Mouse (Mus musculus): ENCODE results near the gene Rgp1. TPM values are rescaled to one million over a fixed set of nuclear protein-coding genes. Genes with fewer than 3 reads are reported as not detected.

Gene Rgp1
- polyA plus RNA-seq, 1 experiment, result 114 TPM

GRCm38 (mm10) chr4:43631956-43632920 lies 53.7 kb downstream of the Rgp1 start:
- peaks cover 7% of the 10 kb centered on the region for H3K27me3 ChIP-seq (ENCODE audit: control insufficient read depth, insufficient read depth, low read length)
- no peak for DNase-seq
- no peak overlapping the region for H3K4me3 ChIP-seq (ENCODE audit: control insufficient read depth, insufficient read depth, low read length)
- H3K36me3 ChIP-seq (ENCODE audit: control insufficient read depth, insufficient read depth, low read length), result no peaks in the 10 kb centered on the region
- TF ChIP-seq CTCF (IDR thresholded peaks at IDR 0.05; ENCODE audit: borderline replicate concordance, control insufficient read depth, extremely low read depth, insufficient read depth, low read length, poor library complexity), result no peak
- no peak for TF ChIP-seq POLR2A (IDR thresholded peaks at IDR 0.05; ENCODE audit: control insufficient read depth, extremely low read depth, insufficient read depth, low read length, poor library complexity)
- H3K27ac ChIP-seq (ENCODE audit: control insufficient read depth, insufficient read depth, low read length), result no peak overlapping the region
- peaks cover 5% of the 10 kb centered on the region for H3K4me1 ChIP-seq (replicated peaks; ENCODE audit: control insufficient read depth, insufficient read depth, low read length)
- 85% methylated on average over 42 of the region's 42 CpGs for WGBS

GRCm38 (mm10) chr4:43633296-43633695 lies 54.8 kb downstream of the Rgp1 start:
- H3K27ac ChIP-seq (ENCODE audit: control insufficient read depth, insufficient read depth, low read length), result no peak overlapping the region
- WGBS, result 89% methylated on average over 8 of the region's 8 CpGs
- H3K4me3 ChIP-seq (ENCODE audit: control insufficient read depth, insufficient read depth, low read length), result no peak overlapping the region
- TF ChIP-seq POLR2A (IDR thresholded peaks at IDR 0.05; ENCODE audit: control insufficient read depth, extremely low read depth, insufficient read depth, low read length, poor library complexity) (no peak), CTCF (IDR thresholded peaks at IDR 0.05; ENCODE audit: borderline replicate concordance, control insufficient read depth, extremely low read depth, insufficient read depth, low read length, poor library complexity) (no peak)
- H3K27me3 ChIP-seq (ENCODE audit: control insufficient read depth, insufficient read depth, low read length), result peaks cover 7% of the 10 kb centered on the region
- H3K4me1 ChIP-seq (replicated peaks; ENCODE audit: control insufficient read depth, insufficient read depth, low read length), result peaks cover 5% of the 10 kb centered on the region
- no peak for DNase-seq
- no peaks in the 10 kb centered on the region for H3K36me3 ChIP-seq (ENCODE audit: control insufficient read depth, insufficient read depth, low read length)

DNA sequence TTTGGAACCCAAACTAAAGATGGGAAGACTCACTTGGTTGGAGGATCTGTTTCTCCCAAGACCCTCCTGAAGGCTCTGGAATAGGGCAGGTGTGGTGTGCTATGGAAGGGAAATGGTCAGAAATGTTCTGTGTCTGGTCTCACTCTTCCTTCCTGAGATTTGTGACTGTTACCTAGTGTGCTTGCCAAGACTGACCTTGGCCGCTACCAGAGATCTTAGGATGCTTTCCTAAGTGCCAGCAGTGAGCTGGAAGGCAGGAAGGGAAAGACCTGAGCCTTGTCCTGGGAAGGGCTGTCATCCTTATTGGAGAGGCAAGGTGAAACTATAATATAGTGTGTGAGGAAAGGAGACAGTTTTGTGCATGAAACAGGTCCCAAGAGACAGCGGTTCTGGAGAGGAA lies 55.2 kb downstream of the Rgp1 start:
- Histone ChIP-seq H3K36me3 (ENCODE audit: control insufficient read depth, insufficient read depth, low read length) (no peaks in the 10 kb centered on the region), H3K4me1 (replicated peaks; ENCODE audit: control insufficient read depth, insufficient read depth, low read length) (peaks cover 5% of the 10 kb centered on the region), H3K4me3 (ENCODE audit: control insufficient read depth, insufficient read depth, low read length) (no peak overlapping the region), H3K27me3 (ENCODE audit: control insufficient read depth, insufficient read depth, low read length) (peaks cover 7% of the 10 kb centered on the region), H3K27ac (ENCODE audit: control insufficient read depth, insufficient read depth, low read length) (no peak overlapping the region)
- TF ChIP-seq CTCF (IDR thresholded peaks at IDR 0.05; ENCODE audit: borderline replicate concordance, control insufficient read depth, extremely low read depth, insufficient read depth, low read length, poor library complexity) (no peak), POLR2A (IDR thresholded peaks at IDR 0.05; ENCODE audit: control insufficient read depth, extremely low read depth, insufficient read depth, low read length, poor library complexity) (no peak)
- WGBS, result 94% methylated on average over 2 of the region's 2 CpGs
- no peak for DNase-seq

- Histone ChIP-seq H3K27ac (ENCODE audit: control insufficient read depth, insufficient read depth, low read length) (no peak overlapping the region), H3K36me3 (ENCODE audit: control insufficient read depth, insufficient read depth, low read length) (no peaks in the 10 kb centered on the region), H3K4me1 (replicated peaks; ENCODE audit: control insufficient read depth, insufficient read depth, low read length) (peaks cover 5% of the 10 kb centered on the region), H3K4me3 (ENCODE audit: control insufficient read depth, insufficient read depth, low read length) (no peak overlapping the region), H3K27me3 (ENCODE audit: control insufficient read depth, insufficient read depth, low read length) (peaks cover 7% of the 10 kb centered on the region)
- no peak for DNase-seq
- TF ChIP-seq POLR2A (IDR thresholded peaks at IDR 0.05; ENCODE audit: control insufficient read depth, extremely low read depth, insufficient read depth, low read length, poor library complexity) (no peak), CTCF (IDR thresholded peaks at IDR 0.05; ENCODE audit: borderline replicate concordance, control insufficient read depth, extremely low read depth, insufficient read depth, low read length, poor library complexity) (no peak)
- 97% methylated on average over 7 of the region's 7 CpGs for WGBS
Measured at GRCm38 (mm10) chr4:43634621-43635374, 56.3 kb downstream of the Rgp1 start.

- 86% methylated on average over 6 of the region's 6 CpGs for WGBS
- TF ChIP-seq CTCF (IDR thresholded peaks at IDR 0.05; ENCODE audit: borderline replicate concordance, control insufficient read depth, extremely low read depth, insufficient read depth, low read length, poor library complexity), result no peak
- no peak for TF ChIP-seq POLR2A (IDR thresholded peaks at IDR 0.05; ENCODE audit: control insufficient read depth, extremely low read depth, insufficient read depth, low read length, poor library complexity)
Measured at GRCm38 (mm10) chr4:43636751-43637150, 58.2 kb downstream of the Rgp1 start.

More at GRCm38 (mm10) chr4:43636751-43637150, 58.2 kb downstream of the Rgp1 start:
- no peak for DNase-seq
- Histone ChIP-seq H3K27me3 (ENCODE audit: control insufficient read depth, insufficient read depth, low read length) (peaks cover 2% of the 10 kb centered on the region), H3K4me3 (ENCODE audit: control insufficient read depth, insufficient read depth, low read length) (no peak overlapping the region), H3K27ac (ENCODE audit: control insufficient read depth, insufficient read depth, low read length) (no peak overlapping the region), H3K4me1 (replicated peaks; ENCODE audit: control insufficient read depth, insufficient read depth, low read length) (no peaks in the 10 kb centered on the region), H3K36me3 (ENCODE audit: control insufficient read depth, insufficient read depth, low read length) (no peaks in the 10 kb centered on the region)

Other genes starting within 250 kb of the Rgp1 start
- gene Rusc2, start 196.7 kb upstream of the Rgp1 start, polyA plus RNA-seq (2012; rRNA removed), result 4.2 and 4.3 TPM in 2 replicates
- 0.22 and 0.42 TPM in 2 replicates for gene Fam166b, start 149.6 kb upstream of the Rgp1 start, polyA plus RNA-seq (2012; rRNA removed)
- gene Tesk1, start 136.8 kb upstream of the Rgp1 start, polyA plus RNA-seq (2012; rRNA removed), result 66.6 and 67.5 TPM in 2 replicates
- gene Cd72, start 124.1 kb upstream of the Rgp1 start, polyA plus RNA-seq (2012; rRNA removed), result 9.8 and 10.8 TPM in 2 replicates
- 187 and 239 TPM in 2 replicates for gene Sit1, start 95.0 kb upstream of the Rgp1 start, polyA plus RNA-seq (2012; rRNA removed)
- 330 and 367 TPM in 2 replicates for gene Ccdc107, start 85.8 kb upstream of the Rgp1 start, polyA plus RNA-seq (2012; rRNA removed)
- gene Arhgef39, start 79.0 kb upstream of the Rgp1 start, polyA plus RNA-seq (2012; rRNA removed), result 105 and 108 TPM in 2 replicates
- 2.5 and 2.9 TPM in 2 replicates for gene Car9, start 71.7 kb upstream of the Rgp1 start, polyA plus RNA-seq (2012; rRNA removed)
- 10.7 and 12.1 TPM in 2 replicates for gene Tpm2, start 55.0 kb upstream of the Rgp1 start, polyA plus RNA-seq (2012; rRNA removed)
- gene Creb3, start 16.4 kb upstream of the Rgp1 start, polyA plus RNA-seq (2012; rRNA removed), result 64.6 and 80.2 TPM in 2 replicates
- gene Tln1, start 16.0 kb upstream of the Rgp1 start, polyA plus RNA-seq (2012; rRNA removed), result 225 and 254 TPM in 2 replicates
- gene Gba2, start 158 bp downstream of the Rgp1 start, polyA plus RNA-seq (2012; rRNA removed), result 85.4 and 87.0 TPM in 2 replicates
- gene Msmp, start 5.8 kb downstream of the Rgp1 start, polyA plus RNA-seq (2012; rRNA removed), result not detected in 2 replicates
- gene Npr2, start 53.2 kb downstream of the Rgp1 start, polyA plus RNA-seq (2012; rRNA removed), result 5.2 and 6.3 TPM in 2 replicates
- gene Spag8, start 74.9 kb downstream of the Rgp1 start, polyA plus RNA-seq (2012; rRNA removed), result 1.00 and 1.0 TPM in 2 replicates
- gene Hint2, start 77.8 kb downstream of the Rgp1 start, polyA plus RNA-seq (2012; rRNA removed), result 28.8 and 41.5 TPM in 2 replicates
- gene Tmem8b, start 90.3 kb downstream of the Rgp1 start, polyA plus RNA-seq (2012; rRNA removed), result 9.0 and 10.0 TPM in 2 replicates
- 0.03 TPM in 1 of 2 replicates, not detected in the other for gene Fam221b, start 90.4 kb downstream of the Rgp1 start, polyA plus RNA-seq (2012; rRNA removed)
- gene Olfr70, start 122.1 kb downstream of the Rgp1 start, polyA plus RNA-seq (2012; rRNA removed), result not detected in 2 replicates
- not detected in 2 replicates for gene Olfr71, start 131.5 kb downstream of the Rgp1 start, polyA plus RNA-seq (2012; rRNA removed)
- 1.2 and 1.8 TPM in 2 replicates for gene Hrct1, start 148.5 kb downstream of the Rgp1 start, polyA plus RNA-seq (2012; rRNA removed)
- 0.64 and 0.96 TPM in 2 replicates for gene Spaar, start 151.3 kb downstream of the Rgp1 start, polyA plus RNA-seq (2012; rRNA removed)
- not detected in 2 replicates for gene Olfr159, start 192.3 kb downstream of the Rgp1 start, polyA plus RNA-seq (2012; rRNA removed)
- gene Olfr156, start 245.2 kb downstream of the Rgp1 start, polyA plus RNA-seq (2012; rRNA removed), result not detected in 2 replicates